Mouse (Mus musculus) MEL (cell line): ENCODE data around the gene Cyp2d10.

Experiments
- KAT2A ChIP-seq: conservative IDR thresholded peaks from 2 replicates; pipeline ENCODE4 v1.6.1; 2012; ENCODE audit warnings: low read depth, low read length, improper control_type of control experiment, inconsistent platforms
- UBTF ChIP-seq: IDR thresholded peaks from 2 replicates; pipeline ENCODE4 v1.6.1; 2012; ENCODE audit warnings: low read depth, mild to moderate bottlenecking, inconsistent platforms, low read length, improper control_type of control experiment, moderate library complexity, borderline replicate concordance; ENCODE audit not compliant: insufficient read depth
- ZC3H11A ChIP-seq: IDR thresholded peaks from 2 replicates; pipeline ENCODE4 v1.6.1; 2012; ENCODE audit warnings: low read depth, mild to moderate bottlenecking, inconsistent platforms, low read length, improper control_type of control experiment

- TF ChIP-seq KAT2A (no peak), ZC3H11A (no peak), UBTF (no peak)
These were observed 15.9 kb upstream of the Cyp2d10 start for GRCm38 (mm10) chr15:82422935-82423334.
